Mouse (Mus musculus) bone marrow macrophage, adult 2 months (primary cell): ENCODE data around the gene Soat2. TPM values are rescaled to one million over a fixed set of nuclear protein-coding genes. Genes with fewer than 3 reads are reported as not detected.
A peak's percentile ranks its signal among the peaks of the same experiment; 100 is the strongest.

Experiments
- H3K27ac ChIP-seq: 2 replicates; pipeline ENCODE4 v1.5.1; 2012; ENCODE audit warnings: low read depth, low read length; ENCODE audit not compliant: insufficient read depth
- H3K4me1 ChIP-seq: 2 replicates; pipeline ENCODE4 v1.6.1; 2012; ENCODE audit warnings: low read length; ENCODE audit not compliant: control insufficient read depth, insufficient read depth
- H3K4me3 ChIP-seq: 2 replicates; pipeline ENCODE4 v1.5.1; 2012; ENCODE audit warnings: mild to moderate bottlenecking, low read length, moderate library complexity; ENCODE audit not compliant: insufficient read depth
- CTCF ChIP-seq: IDR thresholded peaks from 2 replicates; pipeline ENCODE4 v1.5.1; 2012; ENCODE audit warnings: low read depth, mild to moderate bottlenecking, low read length, moderate library complexity
- POLR2A ChIP-seq: IDR thresholded peaks from 2 replicates; pipeline ENCODE4 v1.6.1; 2012; ENCODE audit warnings: mild to moderate bottlenecking, low read depth, low read length, borderline replicate concordance
- polyA plus RNA-seq: library from polyadenylated mRNA; stranded (reverse); fragments of >200 nt; gene quantifications from 2 replicates; pipeline ENCODE4 v1.2.4, GENCODE M21; 2012; ENCODE audit not compliant: missing spikeins, insufficient read depth, insufficient read length

The Soat2 gene
- 0.50 TPM in 1 of 2 replicates, not detected in the other for polyA plus RNA-seq

- H3K27ac ChIP-seq, result peak within 1 kb of the TSS; percentile 83
- no peak for TF ChIP-seq CTCF
- no peak for TF ChIP-seq POLR2A
- H3K4me3 ChIP-seq, result peak within 1 kb of the TSS; percentile 34
- H3K4me1 ChIP-seq, result peaks cover 13% of the 10 kb centered on the region
Observed at GRCm38 (mm10) chr15:102150301-102151135, at the start of gene Soat2. TSS of gene Soat2 (plus strand) at chr15:102150526.

- Histone ChIP-seq H3K27ac (no peak overlapping the region), H3K4me3 (0 out of 2 replicates have a peak overlapping the region, but pooled peaks have one; percentile 65), H3K4me1 (peaks cover 12% of the 10 kb centered on the region; the same call in 1 of the 2 replicates)
- TF ChIP-seq POLR2A (no peak), CTCF (no peak)
Observed at GRCm38 (mm10) chr15:102100996-102101671, 49.2 kb upstream of the Soat2 start.

DNA sequence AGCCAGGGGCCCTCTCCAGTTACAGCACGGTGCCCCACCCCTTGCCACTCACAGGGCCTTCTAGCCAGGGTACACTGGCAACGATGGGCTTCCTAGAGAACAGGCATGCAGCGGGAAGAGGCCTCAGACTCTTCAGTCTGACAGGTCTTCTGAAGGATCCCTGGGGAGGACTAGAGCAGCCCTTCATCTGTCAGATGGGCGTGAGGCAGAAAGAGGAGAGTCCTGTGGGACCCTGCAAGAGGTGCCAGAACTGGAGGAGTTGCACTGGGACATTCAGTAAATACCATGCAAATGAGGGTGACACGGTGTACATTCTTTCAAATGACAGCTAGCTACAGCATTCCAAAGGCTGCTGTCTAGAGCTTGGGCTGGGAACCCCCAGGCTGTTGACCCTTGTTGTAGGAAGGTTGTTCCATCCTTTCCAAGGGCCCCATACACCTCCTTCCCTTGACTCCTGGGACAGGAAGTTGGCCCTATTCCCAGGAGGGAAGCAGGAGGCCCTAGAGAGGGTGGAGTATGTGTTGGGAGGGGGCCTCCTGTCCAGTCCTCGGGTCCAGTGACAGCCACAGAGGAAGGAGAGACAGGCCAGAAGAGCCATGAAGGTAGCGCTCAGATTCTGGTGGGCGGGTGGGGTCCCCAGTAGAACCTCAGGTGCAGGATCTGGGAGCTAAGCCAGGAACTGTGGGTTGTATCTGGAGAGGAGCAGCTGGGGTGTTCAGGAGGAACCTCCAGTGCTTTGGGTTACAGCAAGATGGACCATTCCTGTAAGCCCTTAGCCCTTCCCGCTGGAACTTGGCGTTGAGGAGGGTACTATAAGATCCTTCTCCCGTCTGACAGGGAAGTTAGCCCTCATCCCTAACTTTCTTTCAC lies 48.4 kb upstream of the Soat2 start:
- no peak for TF ChIP-seq POLR2A
- H3K4me3 ChIP-seq, result no peak overlapping the region
- no peak overlapping the region for H3K27ac ChIP-seq

GRCm38 (mm10) chr15:102102548-102103121 lies 47.7 kb upstream of the Soat2 start:
- H3K4me3 ChIP-seq, result no peak overlapping the region
- H3K4me1 ChIP-seq, result peaks cover 5% of the 10 kb centered on the region; the same call in 1 of the 2 replicates
- no peak overlapping the region for H3K27ac ChIP-seq
- TF ChIP-seq POLR2A (no peak), CTCF (no peak)

More for the DNA sequence above, 48.4 kb upstream of the Soat2 start:
- peaks cover 11% of the 10 kb centered on the region; the same call in 1 of the 2 replicates for H3K4me1 ChIP-seq

- H3K4me1 ChIP-seq, result peaks cover 5% of the 10 kb centered on the region; the same call in 1 of the 2 replicates
- no peak overlapping the region for H3K4me3 ChIP-seq
- TF ChIP-seq CTCF (no peak), POLR2A (no peak)
- no peak overlapping the region for H3K27ac ChIP-seq
Observed at GRCm38 (mm10) chr15:102103371-102103946, 46.9 kb upstream of the Soat2 start.

DNA sequence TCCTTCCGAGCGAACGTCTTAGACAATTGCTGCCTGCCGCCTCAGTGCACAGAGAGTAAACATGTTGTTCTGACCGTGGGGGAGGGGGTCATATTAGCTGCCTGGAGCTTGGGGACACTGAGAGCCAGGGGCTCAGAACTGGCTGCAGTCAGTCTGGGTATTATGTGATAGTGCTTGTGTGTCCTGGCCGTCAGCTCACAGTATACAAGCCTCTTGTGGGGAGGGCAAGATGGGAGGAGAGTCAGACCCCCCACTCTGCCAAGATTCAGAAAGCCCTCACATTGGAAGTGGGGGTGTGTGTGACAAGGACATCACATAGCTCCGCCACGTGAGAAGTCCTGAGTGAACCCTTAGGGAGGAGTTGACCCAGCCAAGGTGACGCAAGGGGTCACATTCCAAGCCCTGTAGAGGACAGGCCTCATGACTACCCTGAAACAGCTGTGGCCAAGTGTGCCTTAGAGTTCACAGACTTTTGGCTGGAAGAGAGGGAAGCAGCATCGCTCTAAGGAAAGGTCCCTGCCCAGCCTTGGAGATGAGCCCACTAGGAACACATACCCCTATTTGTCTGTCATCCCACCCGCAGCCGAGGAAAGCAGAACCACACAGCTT lies 46.3 kb upstream of the Soat2 start:
- TF ChIP-seq POLR2A (no peak), CTCF (no peak)
- Histone ChIP-seq H3K4me1 (peaks cover 5% of the 10 kb centered on the region; the same call in 1 of the 2 replicates), H3K27ac (no peak overlapping the region), H3K4me3 (no peak overlapping the region)

GRCm38 (mm10) chr15:102105360-102105759 lies 45.0 kb upstream of the Soat2 start:
- TF ChIP-seq CTCF (no peak), POLR2A (no peak)
- Histone ChIP-seq H3K4me1 (no peaks in the 10 kb centered on the region), H3K27ac (no peak overlapping the region), H3K4me3 (no peak overlapping the region)

- TF ChIP-seq POLR2A (no peak), CTCF (no peak)
- Histone ChIP-seq H3K4me1 (no peaks in the 10 kb centered on the region), H3K27ac (no peak overlapping the region), H3K4me3 (no peak overlapping the region)
Observed at GRCm38 (mm10) chr15:102105764-102106730, 44.3 kb upstream of the Soat2 start.
